Mouse (Mus musculus) layer of hippocampus, adult 9-11 months (tissue): ENCODE measurements at regions not wholly inside any gene's neighbourhood (a gene's known extent, or its start where the extent isn't known, plus 50 kb on each side); places are given as distances from the start of the nearest gene placed in this dataset.

Experiments
- DNase-seq: peaks from one replicate; pipeline ENCODE4 v3.0.0; 2022

DNA sequence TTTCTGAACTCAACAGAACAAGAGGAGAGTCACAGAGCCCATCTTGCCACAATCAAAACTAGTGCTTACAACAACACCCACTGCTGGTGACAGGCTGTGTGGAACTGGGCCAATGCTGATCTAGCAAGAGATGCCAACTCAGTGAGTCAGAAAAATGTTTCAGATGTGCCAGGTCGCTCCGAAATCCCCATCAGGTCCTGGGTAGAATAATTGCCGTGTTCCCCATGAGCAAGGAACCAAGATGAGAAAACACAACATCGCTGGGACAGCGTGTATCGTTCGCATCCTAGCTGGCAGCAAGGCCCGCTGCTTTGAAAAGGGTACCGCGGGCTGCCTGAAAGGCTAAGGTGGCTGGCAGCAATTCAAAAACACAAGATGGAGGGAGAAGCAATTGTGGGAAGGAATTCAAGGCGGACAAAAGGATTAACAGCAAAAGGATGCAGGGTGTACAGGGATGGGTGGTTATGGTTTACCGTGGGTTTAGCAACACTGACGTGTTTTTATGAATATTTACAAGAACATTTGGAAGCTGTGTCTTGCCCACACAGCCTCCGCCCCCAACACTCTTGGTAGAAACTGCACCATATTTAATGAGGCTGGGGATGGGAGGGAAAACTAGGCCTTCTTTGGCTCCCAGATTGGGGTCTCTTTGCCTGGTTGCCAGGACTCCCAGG, 229.7 kb upstream of the G2e3 start:
- peak; percentile 95 for DNase-seq

DNA sequence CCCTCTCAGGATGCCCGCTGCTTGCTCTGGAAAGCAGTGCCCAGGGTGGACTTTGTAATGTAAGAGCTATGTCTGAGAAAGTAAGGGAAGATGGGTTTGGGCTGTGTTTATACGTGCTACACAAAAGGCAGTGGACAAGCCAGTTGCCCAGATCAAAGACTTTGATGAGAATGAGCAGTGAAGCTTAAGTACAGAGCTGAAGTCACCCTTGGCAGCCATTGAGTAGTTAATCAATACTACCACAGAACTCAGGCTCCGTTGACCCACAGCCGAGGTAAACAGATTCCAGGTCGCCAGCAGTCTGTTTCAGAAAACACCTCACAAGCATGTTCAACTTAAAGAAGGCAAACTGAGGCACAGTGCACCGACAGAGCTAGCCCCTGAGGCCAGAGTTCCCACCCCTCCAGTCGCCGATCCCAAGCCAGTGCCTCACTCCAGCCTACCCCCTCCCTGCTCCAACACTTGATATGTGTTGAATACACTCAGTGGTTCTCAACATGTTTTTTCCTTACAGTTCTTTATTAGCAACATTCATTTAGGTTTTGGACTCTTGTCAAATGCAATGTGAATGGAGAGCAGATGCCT, 230.3 kb upstream of the G2e3 start:
- DNase-seq, result no peak

DNA sequence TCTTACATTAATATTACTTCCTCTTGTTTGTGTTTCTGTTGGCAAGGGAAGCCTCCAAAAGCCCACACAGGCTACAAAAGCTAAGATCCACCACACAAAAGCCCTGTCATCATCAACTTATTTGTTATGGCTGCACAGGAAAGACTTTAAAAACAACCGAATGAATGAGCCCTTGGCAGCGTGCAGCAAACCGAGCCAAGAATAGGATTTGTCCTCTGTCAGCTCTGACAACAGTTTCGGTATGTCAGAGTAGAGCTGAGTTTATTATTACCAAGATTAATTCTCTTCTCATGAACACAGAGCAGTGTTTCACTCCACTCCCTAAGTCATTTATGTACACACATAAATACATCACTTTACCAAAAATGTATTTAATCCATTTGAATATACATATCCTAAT, 236.1 kb upstream of the G2e3 start:
- no peak for DNase-seq

DNA sequence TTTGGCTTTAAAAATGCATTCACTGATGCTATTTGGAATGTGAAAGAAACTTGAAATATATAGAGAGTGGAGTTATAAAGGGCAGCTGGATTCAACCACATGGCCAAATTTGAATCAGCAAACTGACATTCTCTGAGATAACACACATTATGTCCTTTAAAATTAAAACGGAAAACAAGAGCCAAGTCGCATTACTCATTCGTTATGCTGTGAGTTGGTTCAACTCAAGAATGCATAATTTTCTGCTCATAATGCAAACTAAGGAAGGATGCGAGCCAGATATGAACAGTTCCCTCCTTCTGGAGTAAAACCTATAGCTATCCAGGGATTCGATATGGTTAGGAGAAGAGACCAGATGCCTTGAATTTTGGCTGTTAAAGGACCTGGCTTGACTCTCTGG, 239.8 kb upstream of the G2e3 start:
- peak; percentile 45 for DNase-seq

DNA sequence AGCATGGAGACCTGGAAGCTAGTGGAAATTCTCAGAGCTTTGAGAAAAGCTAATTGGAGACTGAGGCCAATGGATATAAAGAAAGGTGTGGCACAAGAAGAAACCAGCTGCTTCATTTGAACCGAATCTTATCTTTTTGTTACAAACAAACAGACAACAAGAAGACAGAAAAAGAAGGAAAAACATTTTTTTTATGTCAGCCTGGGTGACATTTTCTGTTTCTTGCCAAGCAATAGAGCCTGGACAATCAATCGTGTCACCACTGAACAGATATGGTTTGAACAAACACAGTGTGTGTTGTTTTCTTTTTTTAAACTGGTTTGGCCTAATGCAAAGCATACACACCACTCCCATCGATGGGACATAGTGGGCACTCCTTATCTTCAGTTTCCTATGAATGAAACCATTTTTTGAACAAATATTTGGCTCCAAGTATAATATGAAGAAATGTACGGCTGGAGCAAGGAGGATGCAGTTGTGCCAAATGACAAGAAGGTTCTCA, 244.3 kb upstream of the G2e3 start:
- DNase-seq, result no peak

DNA sequence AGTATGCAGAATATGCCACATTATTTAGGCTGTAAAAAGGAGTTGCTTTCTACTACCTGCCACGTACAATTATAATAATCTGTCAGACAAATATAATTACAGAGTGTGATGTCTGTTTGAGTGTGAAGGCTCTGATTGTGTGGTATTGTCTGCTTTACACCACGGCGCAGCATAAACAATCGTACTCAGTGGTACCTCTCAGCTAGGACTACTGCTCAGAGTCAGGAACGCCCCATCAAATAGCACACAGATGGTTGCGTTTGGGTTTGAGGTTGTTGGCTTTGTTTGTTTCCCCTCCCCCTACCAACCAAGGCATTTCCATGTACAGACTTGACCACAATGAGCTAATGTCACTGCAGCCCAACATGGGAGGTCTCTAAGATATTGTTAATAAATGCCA, 246.2 kb upstream of the G2e3 start:
- no peak for DNase-seq

DNA sequence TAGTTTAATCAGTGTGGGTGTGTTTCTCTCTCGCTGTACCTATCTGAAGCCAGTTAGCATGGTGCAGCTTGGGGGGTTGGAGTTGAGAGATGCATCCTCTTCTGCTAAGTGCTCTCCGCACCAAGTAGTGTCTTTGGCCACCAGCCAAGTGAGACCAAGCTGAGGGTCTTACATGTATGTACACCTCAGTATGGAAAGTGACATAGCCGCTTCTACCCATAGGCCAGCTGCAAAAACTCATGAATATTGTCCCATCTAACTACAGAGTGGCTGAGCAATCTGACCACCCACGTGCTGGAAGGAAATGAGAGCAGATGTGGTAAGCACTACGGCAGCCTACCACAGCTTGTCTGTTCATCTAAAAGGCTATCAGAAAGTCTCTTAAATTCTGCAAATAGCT, 247.0 kb upstream of the G2e3 start:
- DNase-seq, result peak; percentile 67

DNA sequence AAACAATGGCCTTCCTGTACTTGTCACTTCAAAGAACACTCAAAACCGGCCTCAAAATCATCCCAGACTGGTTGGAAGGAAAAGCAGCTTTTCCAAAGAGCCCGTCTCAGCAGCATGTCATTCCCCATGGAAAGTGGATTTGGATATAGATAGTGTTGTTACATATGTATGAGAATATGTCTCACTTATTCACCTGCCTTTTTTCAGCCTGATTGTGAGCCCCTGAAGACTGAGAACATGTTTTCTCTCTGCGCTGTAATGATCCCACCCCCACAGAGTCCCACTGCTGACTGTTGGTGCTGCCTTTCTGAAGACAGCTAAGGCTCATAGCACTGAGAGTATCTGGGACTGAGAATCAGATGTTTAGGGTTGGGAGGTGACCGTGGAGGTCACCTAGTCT, 251.9 kb upstream of the G2e3 start:
- peak; percentile 36 for DNase-seq

DNA sequence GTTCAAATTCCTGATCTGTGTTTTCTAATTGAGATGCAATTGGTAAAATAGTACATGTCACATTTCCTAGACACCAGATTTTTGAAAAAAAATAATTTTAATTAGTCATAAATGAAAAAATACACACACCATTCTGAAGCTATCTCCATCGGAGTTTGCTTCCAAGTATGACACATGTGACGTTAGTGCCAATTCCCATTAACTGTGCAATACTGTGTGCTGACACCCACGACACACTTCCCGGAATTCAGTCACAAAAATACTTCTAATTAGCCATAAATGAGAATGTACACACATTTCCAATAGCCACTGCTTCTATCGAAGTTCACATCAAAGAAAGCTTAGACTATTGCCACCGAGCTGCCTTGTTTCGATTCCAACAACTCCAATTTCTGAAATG, 258.5 kb upstream of the G2e3 start:
- peak; percentile 27 for DNase-seq

DNA sequence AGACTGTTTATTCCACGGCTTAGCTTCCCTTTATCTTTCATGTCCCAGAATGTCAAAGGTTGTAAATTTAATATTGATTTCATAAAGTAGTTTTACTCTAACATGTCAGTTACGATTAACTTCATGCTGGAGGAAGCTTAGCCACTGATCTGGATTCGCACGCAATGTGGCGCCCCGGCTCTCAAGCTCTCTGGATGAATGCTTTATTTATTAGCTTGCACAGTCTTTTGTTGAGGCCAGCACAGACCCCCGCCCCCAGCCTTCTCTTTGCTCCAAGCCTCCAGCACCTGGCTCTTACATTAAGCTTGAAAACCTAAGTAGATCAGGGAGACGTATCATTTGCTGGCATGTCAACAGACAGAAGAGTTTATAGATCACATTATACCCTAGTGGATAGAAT, 266.1 kb upstream of the G2e3 start:
- DNase-seq, result no peak

DNA sequence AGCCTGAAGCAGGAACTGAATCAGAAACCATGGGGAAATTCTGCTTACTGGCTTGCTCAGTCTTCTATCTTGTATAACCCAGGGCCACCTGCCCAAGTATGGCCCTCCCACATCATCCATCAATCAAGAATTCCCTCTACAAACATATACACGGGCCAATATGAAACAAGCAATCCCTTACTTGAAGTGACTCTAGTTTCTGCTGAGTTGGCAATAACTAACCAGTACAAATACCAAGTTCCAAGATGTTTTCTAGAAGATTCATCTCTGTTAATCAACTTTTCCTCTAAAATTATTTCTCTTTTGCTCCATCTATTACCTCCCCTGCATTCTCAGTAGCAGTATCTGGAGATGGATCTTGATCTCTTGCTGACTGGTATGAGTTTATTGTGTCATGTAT, 274.4 kb upstream of the G2e3 start:
- no peak for DNase-seq

DNA sequence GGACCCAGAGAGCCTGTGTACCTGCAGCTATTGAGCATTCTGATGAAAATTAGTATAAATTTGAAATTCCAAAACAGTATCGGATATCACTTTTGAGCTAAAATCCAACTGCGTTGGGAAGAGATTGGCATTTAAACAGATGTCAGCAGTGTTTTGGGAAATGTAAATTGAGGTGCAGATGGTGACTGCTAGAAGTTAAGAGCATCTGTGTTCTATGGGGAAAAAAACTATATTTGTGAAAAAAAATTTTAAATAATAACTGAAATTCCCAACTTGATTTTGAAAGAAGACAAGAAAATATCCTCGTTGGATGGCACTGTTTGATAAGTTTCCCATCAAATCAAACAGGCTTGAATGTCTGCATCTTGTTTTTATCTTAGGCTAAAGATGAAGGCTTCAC, 286.9 kb upstream of the G2e3 start:
- peak; percentile 14 for DNase-seq

DNA sequence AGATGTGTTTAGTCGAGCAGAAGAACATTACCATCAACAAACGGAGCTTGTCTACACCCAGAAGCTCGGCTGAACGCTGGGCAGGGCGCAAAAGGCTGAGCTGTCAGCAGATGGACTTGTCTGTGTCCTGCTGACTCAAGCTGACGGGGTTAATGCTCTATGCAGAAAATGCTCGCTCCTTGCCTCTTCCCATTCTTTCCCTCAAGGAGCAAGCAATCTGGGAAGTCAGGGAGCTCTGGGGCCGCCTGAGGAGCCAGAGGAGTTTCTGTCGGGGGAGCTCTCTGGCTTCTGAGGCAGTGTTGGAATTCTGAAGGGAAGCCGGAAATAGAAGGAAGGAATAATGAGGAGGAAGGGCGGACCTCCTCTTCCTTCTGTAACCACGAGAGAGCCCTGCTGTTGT, 289.3 kb upstream of the G2e3 start:
- DNase-seq, result peak; percentile 12

DNA sequence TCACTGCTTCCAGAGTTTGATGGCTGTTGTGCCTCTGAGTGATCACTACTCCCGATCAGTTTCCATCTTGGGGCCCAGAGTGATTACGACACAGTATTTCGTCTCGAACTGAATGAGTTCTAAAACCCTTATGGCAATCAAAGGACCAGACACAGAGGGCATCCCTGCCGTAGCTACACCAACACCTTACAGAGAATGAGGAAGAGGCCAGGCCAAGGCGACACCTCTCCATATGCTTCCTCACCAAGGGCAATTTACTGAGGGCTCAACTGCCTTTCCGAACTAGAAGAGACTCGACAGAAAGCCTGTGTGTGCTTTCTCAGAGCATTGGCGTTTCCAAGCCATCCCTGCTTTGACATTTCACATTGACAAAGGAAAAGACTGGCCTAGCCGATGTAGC, 289.8 kb upstream of the G2e3 start:
- no peak for DNase-seq

DNA sequence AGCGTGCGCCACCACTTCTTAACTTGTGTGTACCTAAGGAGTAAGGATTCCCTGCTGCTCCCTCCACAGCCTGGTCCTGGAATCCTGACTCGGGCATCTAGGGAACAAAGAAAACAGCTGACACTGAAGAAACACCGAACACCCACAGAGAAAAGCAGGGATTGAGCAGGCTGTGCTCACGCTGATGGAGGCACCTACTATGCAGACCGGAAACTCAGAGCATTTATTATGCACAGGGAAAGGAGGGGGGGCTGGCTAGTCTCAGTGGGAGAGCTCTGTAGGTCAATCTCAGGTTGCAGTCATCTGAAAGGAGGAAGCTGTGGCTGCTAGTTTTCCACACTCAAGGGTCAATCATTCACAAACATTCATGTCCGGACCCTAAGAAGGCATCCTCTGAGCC, 300.7 kb upstream of the G2e3 start:
- no peak for DNase-seq

DNA sequence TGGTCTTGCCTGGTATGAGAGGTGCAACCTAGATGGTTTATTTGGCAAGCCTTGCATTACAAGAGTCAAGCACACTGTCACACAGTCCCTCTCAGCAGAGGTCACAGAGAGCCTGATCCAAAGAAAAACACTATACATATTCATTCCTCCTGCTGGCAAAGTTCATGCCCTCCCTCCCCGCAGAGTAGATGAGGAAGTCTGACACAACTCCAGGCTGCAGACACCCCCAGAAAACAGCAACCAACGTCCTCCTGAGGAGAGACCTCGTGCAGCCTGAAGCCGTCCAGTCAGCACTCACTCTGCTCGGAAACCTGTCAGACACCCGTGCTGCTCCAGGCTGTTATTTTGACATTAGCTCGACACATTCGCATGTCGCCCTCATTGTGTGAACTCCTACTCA, 302.4 kb upstream of the G2e3 start:
- DNase-seq, result no peak

DNA sequence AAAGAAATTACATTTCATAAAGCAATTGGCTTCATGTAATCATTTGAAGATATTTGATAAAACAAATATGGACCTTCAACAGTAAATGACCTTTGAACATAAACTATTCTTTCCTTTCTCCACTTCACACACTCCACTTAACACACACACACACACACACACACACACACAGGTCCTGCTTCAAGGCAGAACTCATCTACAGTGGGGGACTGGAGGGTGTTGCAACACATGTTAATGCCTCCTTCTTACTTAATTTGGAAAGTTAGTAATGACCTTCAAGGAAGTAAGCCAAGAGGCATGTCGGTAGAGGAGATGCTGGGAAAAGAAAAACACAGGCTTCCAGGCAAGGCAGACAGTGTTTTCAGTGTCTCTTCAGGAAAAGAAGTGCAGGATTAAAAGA, 302.8 kb upstream of the G2e3 start:
- no peak for DNase-seq

DNA sequence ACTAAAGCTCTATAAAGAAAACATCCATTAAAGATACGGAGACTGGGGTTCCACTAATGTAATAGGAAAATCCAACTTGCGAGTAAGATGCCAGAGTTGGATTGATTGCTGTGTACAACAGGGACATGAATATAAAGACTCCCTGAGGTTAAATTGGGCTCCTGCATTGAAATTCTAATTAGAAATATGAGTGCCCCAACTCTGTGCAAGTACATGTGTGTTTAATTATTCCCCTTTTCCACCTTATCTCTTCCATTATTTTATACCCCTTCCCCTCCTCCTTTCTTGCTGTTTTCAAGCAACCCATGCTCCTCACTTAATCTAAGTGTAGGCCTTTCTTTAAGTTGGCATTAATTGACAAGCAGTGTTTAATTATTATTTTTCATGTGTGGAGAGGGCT, 315.7 kb upstream of the G2e3 start:
- no peak for DNase-seq

DNA sequence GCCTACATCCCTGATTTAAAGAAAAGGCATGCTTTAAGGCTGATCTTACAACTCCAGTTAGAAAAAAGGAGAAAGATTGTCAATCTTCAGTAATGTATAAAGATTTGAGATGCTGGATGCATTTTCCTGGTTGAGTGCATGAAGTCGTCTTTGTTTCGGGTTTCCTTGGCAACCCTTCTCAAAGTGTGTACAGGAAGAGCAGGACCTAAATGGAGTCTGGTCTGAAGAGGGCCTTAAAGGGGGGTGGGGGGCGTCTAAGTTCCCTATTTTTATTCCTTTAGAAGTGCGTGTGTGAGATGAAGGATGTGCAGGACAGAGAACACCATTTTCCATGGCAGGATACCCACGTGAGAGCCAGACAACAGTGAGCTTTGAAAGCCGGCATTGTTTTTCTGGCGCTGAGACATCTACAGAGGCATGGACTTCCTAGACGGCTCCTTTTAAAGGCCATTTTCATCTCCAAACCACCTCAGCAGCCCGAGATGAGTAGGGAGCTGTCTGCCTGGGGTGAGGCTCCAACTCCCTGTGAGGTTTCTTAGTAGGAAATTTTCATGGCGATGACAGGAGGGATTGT, 319.2 kb upstream of the G2e3 start:
- DNase-seq, result no peak

DNA sequence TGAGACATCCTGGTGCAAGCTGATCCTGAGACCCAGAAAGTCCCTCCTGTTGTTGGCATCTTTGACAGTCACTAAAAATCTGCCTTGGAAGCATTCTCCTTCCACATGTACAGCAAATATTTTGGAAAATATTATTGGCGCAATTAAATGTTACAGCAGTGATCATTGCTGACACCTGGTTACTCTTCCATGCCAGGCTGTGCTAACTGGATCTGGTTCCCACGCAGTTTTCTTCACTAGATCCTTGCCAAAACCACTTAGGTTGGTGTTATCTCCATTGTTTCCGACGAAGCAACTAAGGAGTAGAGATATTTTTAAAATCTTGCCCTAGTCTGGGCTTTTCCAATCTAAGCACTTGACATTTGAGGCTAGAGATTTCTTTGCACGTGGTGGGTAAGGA, 321.8 kb upstream of the G2e3 start:
- DNase-seq, result peak; percentile 34

DNA sequence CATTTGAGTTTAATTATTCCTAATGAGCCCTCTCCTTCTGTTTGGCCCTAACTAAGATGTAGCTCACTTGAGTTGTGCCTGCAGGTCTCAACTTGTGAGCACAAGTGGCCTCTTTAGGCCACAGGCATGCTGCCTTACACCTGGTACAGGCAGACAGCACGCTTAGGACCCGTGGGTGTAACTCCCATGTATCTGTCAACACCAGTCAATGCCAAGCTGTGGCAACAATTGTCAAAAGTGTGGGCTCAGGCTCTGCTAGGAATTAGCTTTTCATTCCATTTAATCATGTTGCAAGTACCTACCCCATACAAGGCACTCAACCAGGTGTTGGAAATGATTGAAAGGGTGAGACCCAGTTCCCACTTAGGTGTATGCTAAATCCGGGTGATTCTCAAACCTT, 322.3 kb upstream of the G2e3 start:
- peak; percentile 6 for DNase-seq

DNA sequence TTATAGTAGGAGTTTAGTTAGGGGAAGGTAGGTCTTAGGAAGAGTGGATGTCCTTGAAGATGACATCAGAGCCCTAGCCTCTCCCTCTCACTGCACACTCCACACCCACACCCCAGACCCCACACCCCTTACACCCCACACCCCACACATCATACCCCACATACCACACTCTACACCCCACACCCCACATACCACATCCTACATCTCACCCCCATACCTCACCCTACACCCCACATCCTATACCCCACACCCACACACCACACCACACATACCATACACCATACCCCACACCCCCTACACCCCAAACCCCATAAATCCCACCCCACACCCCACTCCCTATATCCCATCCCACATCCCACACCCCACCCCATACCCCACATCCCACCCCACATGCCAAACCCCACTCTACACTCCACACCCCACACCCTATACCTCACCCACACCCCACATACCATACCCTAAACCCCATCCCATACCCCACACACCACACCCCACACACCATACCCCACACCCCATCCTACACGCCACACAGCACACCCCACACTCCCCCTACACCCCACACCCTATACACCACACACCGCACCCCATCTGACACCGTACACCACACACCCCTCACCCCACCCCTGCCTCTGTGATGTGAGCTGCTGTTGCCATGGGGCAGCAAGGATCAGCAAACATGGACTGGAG, 323.7 kb upstream of the G2e3 start:
- no peak for DNase-seq

DNA sequence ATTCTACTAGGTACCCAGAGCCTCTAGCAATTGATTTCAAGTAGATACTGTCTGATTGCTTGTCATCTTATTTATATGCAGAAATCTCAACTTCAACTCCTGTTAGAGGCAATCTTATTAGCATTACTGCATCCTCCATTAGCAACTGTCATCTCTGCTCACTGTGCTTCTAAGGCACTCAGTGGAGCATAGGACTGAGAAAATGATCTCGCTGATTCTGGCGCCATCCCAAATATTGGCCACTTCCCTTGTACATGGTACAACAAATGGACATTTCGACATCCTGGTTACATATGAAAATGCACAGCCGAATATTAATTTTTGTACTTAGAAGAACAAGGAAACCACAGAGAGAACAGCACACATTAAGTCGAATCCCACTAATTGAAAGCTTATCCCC, 329.7 kb upstream of the G2e3 start:
- DNase-seq, result no peak

DNA sequence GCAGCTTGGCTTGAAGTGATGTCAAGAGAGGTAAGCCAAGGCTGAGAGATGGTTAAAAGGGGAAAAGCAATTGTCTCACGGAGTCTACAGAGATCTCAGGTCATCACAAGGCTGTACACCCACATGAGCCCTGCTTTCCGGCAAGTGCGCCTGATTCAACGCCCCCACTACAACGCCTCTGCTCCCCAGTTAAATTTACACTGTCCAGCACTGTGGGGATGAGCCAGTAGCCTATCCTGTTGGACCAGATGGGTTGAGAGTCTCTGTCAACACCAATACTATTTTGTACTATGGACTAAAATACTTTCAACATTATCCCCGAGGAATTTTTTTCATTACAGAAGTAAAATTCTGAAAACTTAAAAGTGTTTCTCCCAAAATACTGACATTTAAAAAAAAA, 331.8 kb upstream of the G2e3 start:
- no peak for DNase-seq
